Mouse (Mus musculus) hindbrain, embryonic 16.5 days (tissue): ENCODE data around the gene March5. TPM values are rescaled to one million over a fixed set of nuclear protein-coding genes. Genes with fewer than 3 reads are reported as not detected.
A peak's percentile ranks its signal among the peaks of the same experiment; 100 is the strongest.

Experiments
- ATAC-seq: fragments of 200-750 bp; cut with Nextera tagmentation; 2 replicates; pipeline ENCODE4 v1.8.0; 2017; ENCODE audit warnings: moderate TSS enrichment, moderate library complexity
- H3K27ac ChIP-seq: fragments of 300-500 bp; sonication (generic); 2 replicates; pipeline ENCODE4 v1.5.1; 2014; ENCODE audit warnings: low read depth, mild to moderate bottlenecking, control low read depth, low read length, moderate library complexity
- H3K27me3 ChIP-seq: fragments of 300-500 bp; sonication (generic); replicated peaks from 2 replicates; pipeline ENCODE4 v1.6.1; 2014; ENCODE audit warnings: low read length; ENCODE audit not compliant: control insufficient read depth, insufficient read depth
- H3K36me3 ChIP-seq: fragments of 300-500 bp; sonication (generic); 2 replicates; pipeline ENCODE4 v1.6.1; 2014; ENCODE audit warnings: mild to moderate bottlenecking, low read length, moderate library complexity, mixed read lengths; ENCODE audit not compliant: control insufficient read depth, insufficient read depth
- H3K4me1 ChIP-seq: fragments of 300-500 bp; sonication (generic); 2 replicates; pipeline ENCODE4 v1.6.1; 2014; ENCODE audit warnings: low read depth, low read length; ENCODE audit not compliant: control insufficient read depth, insufficient read depth
- H3K4me2 ChIP-seq: fragments of 300-500 bp; sonication (generic); 2 replicates; pipeline ENCODE4 v1.6.1; 2014; ENCODE audit warnings: mild to moderate bottlenecking, low read length, control low read depth, moderate library complexity
- H3K4me3 ChIP-seq: fragments of 300-500 bp; sonication (generic); 2 replicates; pipeline ENCODE4 v1.5.1; 2014; ENCODE audit warnings: mild to moderate bottlenecking, low read length, control low read depth, moderate library complexity
- H3K9ac ChIP-seq: fragments of 300-500 bp; sonication (generic); 2 replicates; pipeline ENCODE4 v1.6.1; 2014; ENCODE audit warnings: low read depth, mild to moderate bottlenecking, control low read depth, low read length, moderate library complexity
- H3K9me3 ChIP-seq: fragments of 300-500 bp; sonication (generic); 2 replicates; pipeline ENCODE4 v1.6.1; 2014; ENCODE audit warnings: mild to moderate bottlenecking, low read length, moderate library complexity; ENCODE audit not compliant: control insufficient read depth
- WGBS: fragments of 180-500 bp; shearing (Covaris S2); extraction: QIAGEN DNeasy Blood & Tissue Kit; methylation state at CpG from one replicate; pipeline ENCODE4 v1.1.7; 2014; 5-methylcytosine and 5-hydroxymethylcytosine counted together
- polyA plus RNA-seq: library from polyadenylated mRNA; unstranded; fragments of >200 nt; fragmentation: Nextera tagmentation; extraction: Ambion mirVana; gene quantifications from 2 replicates; pipeline ENCODE4 v1.2.1, GENCODE M21; 2015

Gene March5
- polyA plus RNA-seq, 1 experiment from 2014 or later = 82.7 TPM

GRCm38 (mm10) chr19:37248199-37248598 is 40.9 kb downstream of the March5 start:
- no peaks in the 10 kb centered on the region for H3K9me3 ChIP-seq
- H3K4me1 ChIP-seq = no peaks in the 10 kb centered on the region
- ATAC-seq = no peak
- 81% methylated on average over 3 of the region's 3 CpGs for WGBS
- no peak overlapping the region for H3K4me3 ChIP-seq
- H3K36me3 ChIP-seq = no peaks in the 10 kb centered on the region
- H3K27ac ChIP-seq = no peak overlapping the region
- H3K9ac ChIP-seq = no peak overlapping the region
- H3K4me2 ChIP-seq = no peak overlapping the region
- no peaks in the 10 kb centered on the region for H3K27me3 ChIP-seq

GRCm38 (mm10) chr19:37252104-37252503 is 44.8 kb downstream of the March5 start:
- no peaks in the 10 kb centered on the region for H3K27me3 ChIP-seq
- ATAC-seq = no peak
- no peak overlapping the region for H3K9ac ChIP-seq
- H3K27ac ChIP-seq = no peak overlapping the region
- H3K36me3 ChIP-seq = no peaks in the 10 kb centered on the region
- H3K4me2 ChIP-seq = no peak overlapping the region
- H3K4me1 ChIP-seq = no peaks in the 10 kb centered on the region
- no peaks in the 10 kb centered on the region for H3K9me3 ChIP-seq
- no peak overlapping the region for H3K4me3 ChIP-seq
- WGBS = 70% methylated on average over 6 of the region's 6 CpGs

GRCm38 (mm10) chr19:37255321-37255720 is 48.0 kb downstream of the March5 start:
- WGBS = 93% methylated on average over 9 of the region's 9 CpGs
- Histone ChIP-seq H3K9me3 (no peaks in the 10 kb centered on the region), H3K27me3 (no peaks in the 10 kb centered on the region), H3K4me2 (no peak overlapping the region), H3K9ac (no peak overlapping the region), H3K4me3 (no peak overlapping the region), H3K36me3 (no peaks in the 10 kb centered on the region), H3K27ac (no peak overlapping the region), H3K4me1 (no peaks in the 10 kb centered on the region)
- ATAC-seq = no peak

GRCm38 (mm10) chr19:37262389-37262788 is 55.0 kb downstream of the March5 start:
- Histone ChIP-seq H3K9ac (no peak overlapping the region), H3K4me1 (peaks cover 8% of the 10 kb centered on the region; the same call in 1 of the 2 replicates), H3K36me3 (no peaks in the 10 kb centered on the region), H3K27ac (no peak overlapping the region), H3K27me3 (no peaks in the 10 kb centered on the region), H3K9me3 (peaks cover 5% of the 10 kb centered on the region; the same call in 1 of the 2 replicates), H3K4me2 (no peak overlapping the region), H3K4me3 (no peak overlapping the region)
- no peak for ATAC-seq
- 80% methylated on average over 4 of the region's 4 CpGs for WGBS

GRCm38 (mm10) chr19:37263566-37263942 is 56.2 kb downstream of the March5 start:
- Histone ChIP-seq H3K27me3 (no peaks in the 10 kb centered on the region), H3K4me2 (peak overlapping the region; percentile 32; the same call in 1 of the 2 replicates), H3K4me1 (peaks cover 8% of the 10 kb centered on the region; the same call in 1 of the 2 replicates), H3K9ac (no peak overlapping the region), H3K9me3 (peaks cover 5% of the 10 kb centered on the region; the same call in 1 of the 2 replicates), H3K27ac (no peak overlapping the region), H3K4me3 (no peak overlapping the region), H3K36me3 (no peaks in the 10 kb centered on the region; the same call in 1 of the 2 replicates)
- no peak for ATAC-seq
- WGBS = 72% methylated on average over 8 of the region's 8 CpGs

GRCm38 (mm10) chr19:37263943-37264897 is 56.9 kb downstream of the March5 start:
- Histone ChIP-seq H3K9ac (no peak overlapping the region), H3K4me2 (peak overlapping the region; percentile 32), H3K27ac (no peak overlapping the region), H3K36me3 (no peaks in the 10 kb centered on the region; the same call in 1 of the 2 replicates), H3K4me3 (no peak overlapping the region), H3K4me1 (peaks cover 8% of the 10 kb centered on the region; the same call in 1 of the 2 replicates), H3K27me3 (no peaks in the 10 kb centered on the region), H3K9me3 (peaks cover 5% of the 10 kb centered on the region; the same call in 1 of the 2 replicates)
- no peak for ATAC-seq
- 44% methylated on average over 23 of the region's 23 CpGs for WGBS

- H3K4me1 ChIP-seq = peaks cover 8% of the 10 kb centered on the region; the same call in 1 of the 2 replicates
- peaks cover 3% of the 10 kb centered on the region; the same call in 1 of the 2 replicates for H3K9me3 ChIP-seq
- peak overlapping the region; percentile 29; the same call in 1 of the 2 replicates for H3K9ac ChIP-seq
- whole genome bisulfite sequencing = 31% methylated on average over 10 of the region's 10 CpGs
- H3K4me2 ChIP-seq = peak overlapping the region; percentile 26; the same call in 1 of the 2 replicates
- ATAC-seq = peak; percentile 91
- no peaks in the 10 kb centered on the region for H3K27me3 ChIP-seq
- H3K27ac ChIP-seq = no peak overlapping the region
- H3K4me3 ChIP-seq = no peak overlapping the region
- H3K36me3 ChIP-seq = no peaks in the 10 kb centered on the region; the same call in 1 of the 2 replicates
Observed at GRCm38 (mm10) chr19:37265333-37266103, 58.2 kb downstream of the March5 start.

- Histone ChIP-seq H3K27ac (no peak overlapping the region), H3K9ac (no peak overlapping the region), H3K4me1 (peaks cover 4% of the 10 kb centered on the region; the same call in 1 of the 2 replicates), H3K9me3 (no peaks in the 10 kb centered on the region), H3K36me3 (no peaks in the 10 kb centered on the region; the same call in 1 of the 2 replicates), H3K4me3 (no peak overlapping the region), H3K4me2 (no peak overlapping the region), H3K27me3 (no peaks in the 10 kb centered on the region)
- no peak for ATAC-seq
- WGBS = 94% methylated on average over 16 of the region's 16 CpGs
Observed at GRCm38 (mm10) chr19:37269106-37269505, 61.8 kb downstream of the March5 start.
